8 mouse cellular contexts compared by ENCODE assay signal in genomic region chr1:178496841-178497240, GRCm38 (mm10). TPM values are rescaled to one million over a fixed set of nuclear protein-coding genes. Genes with fewer than 3 reads are reported as not detected.
A peak's percentile ranks its signal among the peaks of the same experiment; 100 is the strongest.
DNase-seq lines count a peak whose midpoint lies in the region; TF ChIP-seq lines count a peak whose summit lies in the region.

No protein-coding gene starts in this region.

- H3K27me3 ChIP-seq in spleen, adult 2 months (ENCODE audit: control insufficient read depth, insufficient read depth, low read length) = no peaks in the 10 kb centered on the region

- H3K36me3 ChIP-seq in spleen, adult 2 months (ENCODE audit: control insufficient read depth, insufficient read depth, low read length) = no peaks in the 10 kb centered on the region

- intact Hi-C loops in gastrocnemius, postnatal 14 days (cut with DNase I; ENCODE audit: low total_unique reads) = no loop called here

- H3K4me3 ChIP-seq in spleen, adult 2 months (ENCODE audit: extremely low read depth, insufficient read depth, insufficient read length) = no peak overlapping the region
- H3K4me3 ChIP-seq in cortical plate, adult 2 months (ENCODE audit: insufficient read depth, low read length) = no peak overlapping the region

- peak; percentile 37; the same call in 1 of the 2 replicates for TF ChIP-seq CTCF in spleen, adult 2 months (IDR thresholded peaks at IDR 0.05; ENCODE audit: extremely low read depth, insufficient read depth, insufficient read length, insufficient replicate concordance)
- TF ChIP-seq CTCF in cortical plate, adult 2 months (IDR thresholded peaks at IDR 0.05; ENCODE audit: extremely low read depth, insufficient read depth, low read length) = peak; percentile 40; the same call in 1 of the 2 replicates

- 40% methylated on average over 1 of the region's 1 CpGs for WGBS in spleen, adult 2 months

- TF ChIP-seq POLR2A in spleen, adult 2 months (IDR thresholded peaks at IDR 0.05; ENCODE audit: low read depth, low read length) = no peak
- no peak for TF ChIP-seq POLR2A in cortical plate, adult 2 months (IDR thresholded peaks at IDR 0.05; ENCODE audit: extremely low read depth, insufficient read depth, low read length)

- no peak overlapping the region for H3K27ac ChIP-seq in spleen, adult 2 months (ENCODE audit: insufficient read depth, low read length)
- H3K27ac ChIP-seq in cortical plate, adult 2 months (ENCODE audit: insufficient read depth, low read length) = no peak overlapping the region

- no peaks in the 10 kb centered on the region for H3K4me1 ChIP-seq in spleen, adult 2 months (ENCODE audit: control insufficient read depth, insufficient read depth, insufficient read length)
- H3K4me1 ChIP-seq in cortical plate, adult 2 months (ENCODE audit: control insufficient read depth, insufficient read depth, low read length) = no peaks in the 10 kb centered on the region

- peak; percentile 34 for DNase-seq in gastrocnemius, postnatal 10 days
- no peak for DNase-seq in gastrocnemius, postnatal 4 days (ENCODE audit: low spot score in 2 of 2)
- DNase-seq in spleen, adult 2 months (ENCODE audit: low read depth in 1 of 2, low spot score in 2 of 2) = peak in 1 of 2 experiments; percentile 21
- DNase-seq in spleen, adult 12 weeks (ENCODE audit: low spot score) = no peak
- peak; percentile 15 for DNase-seq in lung, postnatal 25 days (ENCODE audit: low spot score)
- no peak for DNase-seq in yolk sac, embryonic 10.5 days (ENCODE audit: low spot score)
- no peak for DNase-seq in gastrocnemius, postnatal 14 days

RNA-seq across cellular contexts. Expression of gene Kif26b, which starts 32.1 kb away (rescaled TPM):
- total RNA-seq in gastrocnemius, postnatal 10 days (2021) = 1 to 10 TPM; 1.4 to 1.7 TPM
- total RNA-seq in gastrocnemius, postnatal 4 days (2021) = 1 to 10 TPM; 2.9 to 3.0 TPM
- 0.02 and 0.04 TPM in 2 replicates for polyA plus RNA-seq in spleen, adult 2 months (2012; rRNA removed)
- 1.9 TPM in 2 replicates for polyA plus RNA-seq in cortical plate, adult 2 months (2012; rRNA removed)
- total RNA-seq in gastrocnemius, postnatal 14 days (2021) = 1 to 10 TPM; 1.1 to 1.2 TPM

Comparison
In these comparisons a context has a peak if more than half of its experiments do, and no peak if none do; other contexts are left out.
1. DNase-seq: peak in gastrocnemius, postnatal 10 days (single experiment) and lung, postnatal 25 days (single experiment); none in gastrocnemius, postnatal 4 days (0 of 2), spleen, adult 12 weeks (single experiment), yolk sac, embryonic 10.5 days (single experiment) and gastrocnemius, postnatal 14 days (single experiment).